Mouse (Mus musculus) lung, adult 2 months (tissue): ENCODE measurements around the gene Gm20388.

ENCODE experiments used
- CTCF ChIP-seq: fragments of 200-500 bp; IDR thresholded peaks from 2 replicates; pipeline ENCODE4 v1.5.1; 2011; ENCODE audit warnings: mild to moderate bottlenecking, low read length, control low read depth; ENCODE audit not compliant: insufficient read depth
- POLR2A ChIP-seq: fragments of 200-500 bp; IDR thresholded peaks from 2 replicates; pipeline ENCODE4 v1.6.1; 2011; ENCODE audit warnings: low read depth, mild to moderate bottlenecking, control low read depth, low read length, borderline replicate concordance; ENCODE audit errors: extremely low read depth

GRCm38 (mm10) chr8:120184850-120185792 is 274.5 kb downstream of the Gm20388 start:
- TF ChIP-seq CTCF (no peak), POLR2A (no peak)
